Mouse (Mus musculus): ENCODE results near the gene Ckb.

DNA sequence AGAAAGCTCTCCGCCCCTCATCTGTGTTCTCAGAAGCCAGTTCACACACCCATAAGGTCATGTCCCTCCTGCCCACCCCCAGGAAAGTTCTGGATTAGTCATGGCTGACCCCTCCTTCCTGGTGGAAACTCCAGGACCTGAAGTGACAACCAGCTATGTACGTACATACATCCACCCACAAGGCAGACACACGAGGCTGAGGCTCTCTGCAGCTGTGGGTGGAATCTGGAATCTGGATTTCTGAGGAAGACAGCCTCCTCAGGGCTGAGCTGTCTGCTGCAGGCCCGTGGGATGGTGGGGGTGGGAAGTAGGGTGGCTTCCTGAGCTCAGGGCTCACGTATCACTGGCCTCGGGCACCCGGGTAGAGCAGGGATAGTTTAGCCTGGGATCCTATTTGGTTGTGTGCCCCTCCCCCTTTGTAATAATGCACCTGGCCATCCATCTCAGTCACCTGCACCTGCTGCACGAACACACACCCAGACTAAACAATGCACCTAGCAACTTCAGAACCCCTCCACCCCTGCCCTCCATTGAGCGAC, 28.9 kb upstream of the Ckb start:
- TF ChIP-seq SIN3A (IDR thresholded peaks at IDR 0.05; ENCODE audit: low read length) = no peak
- TF ChIP-seq USF1 (IDR thresholded peaks at IDR 0.05; ENCODE audit: low read depth, low read length) = no peak
- no peak for TF ChIP-seq HCFC1 (IDR thresholded peaks at IDR 0.05; ENCODE audit: low read depth, low read length)
